Mouse (Mus musculus): ENCODE measurements around the gene Gm8005.
"Not testable (repeated sequence)": the region's sequence is repeated elsewhere in the genome, so short reads cannot be mapped to it uniquely, and the experiment has no call there.

Gene Gm8005

GRCm38 (mm10) chr14:42439573-42439972, at the start of gene Gm8005:
TSS of gene Gm8005 (minus strand) at chr14:42439673.
- not testable (repeated sequence) for DNase-seq

- DNase-seq = not testable (repeated sequence)
Measured at GRCm38 (mm10) chr14:42463581-42463980, 24.1 kb upstream of the Gm8005 start, which contains the start of gene Gm8011. TSS of gene Gm8011 (plus strand) at chr14:42463881.

Measured in spleen, adult 18-20 months (tissue).